Mouse (Mus musculus): ENCODE measurements at regions not wholly inside any gene's neighbourhood (a gene's known extent, or its start where the extent isn't known, plus 50 kb on each side); places are given as distances from the start of the nearest gene placed in this dataset.

- no peak for ATAC-seq
- WGBS: 71% methylated on average over 5 of the region's 5 CpGs
- Histone ChIP-seq H3K4me3 (ENCODE audit: low read length) (no peak overlapping the region), H3K9me3 (ENCODE audit: control insufficient read depth, low read length) (no peaks in the 10 kb centered on the region), H3K4me2 (ENCODE audit: low read length) (no peak overlapping the region), H3K27ac (ENCODE audit: low read depth, low read length) (no peak overlapping the region), H3K36me3 (ENCODE audit: control insufficient read depth, insufficient read depth, low read length) (no peaks in the 10 kb centered on the region), H3K27me3 (replicated peaks; ENCODE audit: control insufficient read depth, insufficient read depth, low read length) (no peaks in the 10 kb centered on the region), H3K9ac (ENCODE audit: low read depth, low read length) (no peak overlapping the region), H3K4me1 (ENCODE audit: control insufficient read depth, insufficient read depth, low read depth, low read length) (no peaks in the 10 kb centered on the region)
These were observed 60.8 kb upstream of the Thy1 start for GRCm38 (mm10) chr9:43982359-43982889.

GRCm38 (mm10) chr9:43983220-43983619 lies 60.0 kb upstream of the Thy1 start:
- ATAC-seq: no peak
- Histone ChIP-seq H3K9me3 (ENCODE audit: control insufficient read depth, low read length) (no peaks in the 10 kb centered on the region), H3K27me3 (replicated peaks; ENCODE audit: control insufficient read depth, insufficient read depth, low read length) (no peaks in the 10 kb centered on the region), H3K9ac (ENCODE audit: low read depth, low read length) (no peak overlapping the region), H3K4me3 (ENCODE audit: low read length) (no peak overlapping the region), H3K4me1 (ENCODE audit: control insufficient read depth, insufficient read depth, low read depth, low read length) (no peaks in the 10 kb centered on the region), H3K36me3 (ENCODE audit: control insufficient read depth, insufficient read depth, low read length) (no peaks in the 10 kb centered on the region), H3K27ac (ENCODE audit: low read depth, low read length) (no peak overlapping the region), H3K4me2 (ENCODE audit: low read length) (no peak overlapping the region)
- 67% methylated on average over 2 of the region's 2 CpGs for WGBS

GRCm38 (mm10) chr9:43984181-43985062 lies 58.8 kb upstream of the Thy1 start:
- 50% methylated on average over 7 of the region's 8 CpGs for WGBS
- ATAC-seq: peak; percentile 76

DNA sequence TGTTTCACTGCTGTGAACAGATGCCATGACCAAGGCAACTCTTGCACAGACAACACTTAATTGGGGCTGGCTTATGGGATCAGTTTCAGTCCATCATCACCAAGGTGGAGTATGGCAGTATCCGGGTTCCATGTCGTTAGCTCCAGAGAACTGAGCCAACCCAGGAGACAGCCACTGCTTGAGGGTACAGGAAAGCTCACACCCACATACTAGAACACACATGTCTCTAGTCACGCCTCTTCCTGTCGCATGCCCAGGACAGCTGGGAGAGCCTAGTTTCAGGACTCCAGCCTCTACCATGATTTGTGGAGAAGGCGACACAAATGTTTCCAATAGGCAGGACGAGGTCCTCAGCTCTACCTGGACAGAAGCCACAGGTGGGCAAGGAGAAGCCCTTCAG lies 55.2 kb upstream of the Thy1 start:
- Histone ChIP-seq H3K27ac (ENCODE audit: low read depth, low read length) (no peak overlapping the region), H3K9me3 (ENCODE audit: control insufficient read depth, low read length) (no peaks in the 10 kb centered on the region), H3K9ac (ENCODE audit: low read depth, low read length) (no peak overlapping the region), H3K4me1 (ENCODE audit: control insufficient read depth, insufficient read depth, low read depth, low read length) (no peaks in the 10 kb centered on the region), H3K36me3 (ENCODE audit: control insufficient read depth, insufficient read depth, low read length) (no peaks in the 10 kb centered on the region), H3K27me3 (replicated peaks; ENCODE audit: control insufficient read depth, insufficient read depth, low read length) (no peaks in the 10 kb centered on the region), H3K4me2 (ENCODE audit: low read length) (no peak overlapping the region), H3K4me3 (ENCODE audit: low read length) (no peak overlapping the region)
- WGBS: 89% methylated on average over 6 of the region's 6 CpGs
- ATAC-seq: no peak

More at GRCm38 (mm10) chr9:43984181-43985062, 58.8 kb upstream of the Thy1 start:
- H3K4me2 ChIP-seq (ENCODE audit: low read length): no peak overlapping the region
- no peaks in the 10 kb centered on the region for H3K4me1 ChIP-seq (ENCODE audit: control insufficient read depth, insufficient read depth, low read depth, low read length)
- H3K36me3 ChIP-seq (ENCODE audit: control insufficient read depth, insufficient read depth, low read length): no peaks in the 10 kb centered on the region
- H3K4me3 ChIP-seq (ENCODE audit: low read length): no peak overlapping the region
- H3K9ac ChIP-seq (ENCODE audit: low read depth, low read length): no peak overlapping the region
- H3K9me3 ChIP-seq (ENCODE audit: control insufficient read depth, low read length): no peaks in the 10 kb centered on the region
- no peak overlapping the region for H3K27ac ChIP-seq (ENCODE audit: low read depth, low read length)
- H3K27me3 ChIP-seq (replicated peaks; ENCODE audit: control insufficient read depth, insufficient read depth, low read length): no peaks in the 10 kb centered on the region

- no peak for ATAC-seq
- Histone ChIP-seq H3K36me3 (ENCODE audit: control insufficient read depth, insufficient read depth, low read length) (no peaks in the 10 kb centered on the region), H3K27ac (ENCODE audit: low read depth, low read length) (no peak overlapping the region), H3K4me2 (ENCODE audit: low read length) (no peak overlapping the region), H3K4me3 (ENCODE audit: low read length) (no peak overlapping the region), H3K9me3 (ENCODE audit: control insufficient read depth, low read length) (no peaks in the 10 kb centered on the region), H3K27me3 (replicated peaks; ENCODE audit: control insufficient read depth, insufficient read depth, low read length) (no peaks in the 10 kb centered on the region), H3K9ac (ENCODE audit: low read depth, low read length) (no peak overlapping the region; the same call in 1 of the 2 replicates), H3K4me1 (ENCODE audit: control insufficient read depth, insufficient read depth, low read depth, low read length) (0 out of 2 replicates have a peak, but pooled peaks cover 3% of the 10 kb centered on the region)
- 50% methylated on average over 13 of the region's 13 CpGs for WGBS
These were observed 54.0 kb upstream of the Thy1 start for GRCm38 (mm10) chr9:43988981-43989860.

- no peak overlapping the region for H3K27ac ChIP-seq (ENCODE audit: low read depth, low read length)
- no peak overlapping the region for H3K4me2 ChIP-seq (ENCODE audit: low read length)
- no peaks in the 10 kb centered on the region for H3K9me3 ChIP-seq (ENCODE audit: control insufficient read depth, low read length)
- WGBS: 77% methylated on average over 11 of the region's 11 CpGs
- H3K9ac ChIP-seq (ENCODE audit: low read depth, low read length): no peak overlapping the region
- 0 out of 2 replicates have a peak, but pooled peaks cover 3% of the 10 kb centered on the region for H3K4me1 ChIP-seq (ENCODE audit: control insufficient read depth, insufficient read depth, low read depth, low read length)
- no peak for ATAC-seq
- H3K36me3 ChIP-seq (ENCODE audit: control insufficient read depth, insufficient read depth, low read length): no peaks in the 10 kb centered on the region
- no peak overlapping the region for H3K4me3 ChIP-seq (ENCODE audit: low read length)
- no peaks in the 10 kb centered on the region for H3K27me3 ChIP-seq (replicated peaks; ENCODE audit: control insufficient read depth, insufficient read depth, low read length)
These were observed 53.1 kb upstream of the Thy1 start for GRCm38 (mm10) chr9:43990124-43990523.

GRCm38 (mm10) chr9:43993221-43993976 lies 49.8 kb upstream of the Thy1 start:
- H3K27ac ChIP-seq (ENCODE audit: low read depth, low read length): no peak overlapping the region
- no peak for ATAC-seq
- WGBS: 23% methylated on average over 9 of the region's 9 CpGs
- H3K9ac ChIP-seq (ENCODE audit: low read depth, low read length): no peak overlapping the region
- H3K36me3 ChIP-seq (ENCODE audit: control insufficient read depth, insufficient read depth, low read length): no peaks in the 10 kb centered on the region
- 0 out of 2 replicates have a peak, but pooled peaks cover 3% of the 10 kb centered on the region for H3K4me1 ChIP-seq (ENCODE audit: control insufficient read depth, insufficient read depth, low read depth, low read length)
- H3K4me2 ChIP-seq (ENCODE audit: low read length): no peak overlapping the region
- H3K4me3 ChIP-seq (ENCODE audit: low read length): no peak overlapping the region
- H3K27me3 ChIP-seq (replicated peaks; ENCODE audit: control insufficient read depth, insufficient read depth, low read length): no peaks in the 10 kb centered on the region
- no peaks in the 10 kb centered on the region for H3K9me3 ChIP-seq (ENCODE audit: control insufficient read depth, low read length)
